Mouse (Mus musculus): Measurements from ENCODE around the gene Arsk. TPM values are rescaled to one million over a fixed set of nuclear protein-coding genes. Genes with fewer than 3 reads are reported as not detected.

The Arsk gene
- 5.8 and 6.5 TPM in 2 replicates for polyA plus RNA-seq (2015; fragmentation: Nextera tagmentation; extraction: Ambion mirVana)

DNA sequence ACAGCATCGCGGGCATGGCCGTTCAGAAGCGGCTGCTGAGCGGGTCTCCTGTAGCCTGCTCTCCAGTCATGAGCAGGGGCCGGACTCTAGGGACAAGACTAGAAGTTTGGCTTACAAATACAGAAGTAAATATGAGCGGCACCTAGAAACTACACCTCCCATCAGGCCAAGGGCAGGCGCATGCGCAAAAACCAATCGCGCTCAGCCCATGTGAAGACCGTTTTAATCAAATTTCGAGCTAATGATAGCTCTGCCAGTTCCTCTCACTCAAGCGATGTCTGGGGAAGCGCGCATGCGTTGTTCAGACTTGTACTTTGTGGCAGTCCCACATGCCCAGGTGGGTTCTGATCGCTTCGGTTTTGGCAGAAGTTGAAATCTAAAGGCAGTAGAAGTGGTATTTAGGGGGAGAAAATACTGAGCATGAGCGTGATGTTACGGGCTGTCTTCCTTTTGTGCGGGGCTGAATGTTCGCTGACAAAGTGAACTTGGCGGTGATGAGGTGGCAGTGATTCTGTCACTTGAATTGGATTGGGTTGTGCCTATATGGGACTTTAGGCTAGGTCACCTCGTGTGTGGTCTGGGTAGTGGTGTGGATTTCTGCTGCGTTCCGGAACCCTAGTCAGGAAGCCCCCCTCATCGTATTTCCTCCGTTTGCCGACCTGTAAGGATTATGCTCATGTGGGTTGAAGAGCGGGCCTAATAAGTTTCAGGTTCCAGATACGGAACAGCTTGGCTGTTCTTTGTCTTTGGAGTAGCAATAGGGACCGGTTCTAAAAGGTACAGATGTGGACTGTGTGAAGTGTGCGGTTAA is at the start of gene Arsk, which contains the start of gene Ttc37:
TSS of gene Arsk (minus strand) at position 168 of the 811 bp plus-strand sequence.
TSS of gene Ttc37 (plus strand) at position 242 of the 811 bp plus-strand sequence.

DNA sequence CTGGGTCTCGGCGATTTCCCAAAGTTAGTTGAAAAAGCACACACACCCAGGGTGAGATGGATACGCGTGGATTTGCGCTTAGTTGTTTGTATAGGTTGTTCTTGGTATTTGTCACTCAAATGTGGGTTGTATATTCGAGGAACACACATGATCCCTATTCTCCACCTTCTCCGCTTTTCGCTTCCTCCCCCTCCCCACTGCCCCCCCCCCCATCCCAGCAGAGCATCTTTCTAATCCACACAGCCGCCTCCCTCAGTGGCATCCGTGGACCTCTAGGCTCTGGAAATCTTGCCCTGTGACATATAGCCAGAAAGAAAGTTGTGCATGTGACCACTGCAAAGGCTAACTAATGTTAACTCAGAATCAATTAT is 41.6 kb downstream of the Arsk start, which contains the start of gene Gpr150:
TSS of gene Gpr150 (minus strand) at position 101 of the 371 bp plus-strand sequence.

DNA sequence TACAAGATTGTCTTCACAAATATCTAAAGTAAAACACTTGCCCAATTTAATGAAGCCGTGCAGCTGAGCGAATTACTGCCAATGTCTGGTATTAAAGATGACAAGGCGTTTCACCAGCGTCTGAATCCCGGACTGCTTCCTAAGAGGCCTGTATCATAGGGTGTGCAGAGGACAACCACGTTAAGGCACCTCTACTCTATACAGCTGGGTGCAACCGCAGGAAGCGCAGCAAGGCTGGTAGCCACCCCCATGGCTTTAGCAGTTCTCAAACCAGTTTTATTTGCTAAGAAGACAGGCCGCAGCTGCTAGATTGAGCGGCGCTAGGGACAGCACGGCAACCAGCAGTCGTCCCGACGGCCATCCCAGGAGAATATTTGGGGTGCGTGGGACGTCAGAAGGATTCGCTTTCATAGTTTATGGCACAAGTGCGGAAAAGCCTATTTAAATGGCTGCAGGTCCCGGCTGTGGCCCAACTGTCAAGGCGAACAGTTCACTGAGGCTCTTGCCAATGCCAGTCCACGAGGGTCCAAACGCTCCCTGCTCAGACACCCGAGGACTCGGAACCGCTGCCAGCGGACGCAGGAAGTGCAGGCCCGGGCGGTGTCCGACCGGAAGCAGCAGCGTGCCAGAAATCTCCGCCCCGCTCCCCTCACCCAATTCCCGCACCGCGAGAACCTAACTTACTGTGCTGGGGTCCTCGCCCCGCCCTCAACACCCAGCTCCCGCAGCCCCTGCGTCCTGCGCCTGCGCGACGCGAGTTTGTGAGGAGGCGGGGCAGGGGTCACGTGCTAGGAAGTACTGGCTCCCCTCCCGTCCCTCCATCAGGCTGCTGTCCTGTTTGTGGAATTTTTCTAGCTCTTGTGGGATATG is 80.3 kb downstream of the Arsk start, which contains the start of gene Rfesd:
TSS of gene Rfesd (minus strand) at position 746 of the 870 bp plus-strand sequence.

Other genes starting within 250 kb of the Arsk start
- gene Rhobtb3, start 154.7 kb downstream of the Arsk start, polyA plus RNA-seq (2015; fragmentation: Nextera tagmentation; extraction: Ambion mirVana) = 14.5 and 15.1 TPM in 2 replicates
- gene Spata9, start 131.5 kb downstream of the Arsk start, polyA plus RNA-seq (2015; fragmentation: Nextera tagmentation; extraction: Ambion mirVana) = 2.0 and 2.2 TPM in 2 replicates
- 21.0 and 26.3 TPM in 2 replicates for gene Rfesd, start 79.9 kb downstream of the Arsk start, polyA plus RNA-seq (2015; fragmentation: Nextera tagmentation; extraction: Ambion mirVana)
- gene Gpr150, start 41.7 kb downstream of the Arsk start, polyA plus RNA-seq (2015; fragmentation: Nextera tagmentation; extraction: Ambion mirVana) = 6.0 and 6.7 TPM in 2 replicates
- gene Ttc37, start 74 bp upstream of the Arsk start, polyA plus RNA-seq (2015; fragmentation: Nextera tagmentation; extraction: Ambion mirVana) = 7.3 and 7.7 TPM in 2 replicates
- gene Fam81b, start 206.4 kb upstream of the Arsk start, polyA plus RNA-seq (2015; fragmentation: Nextera tagmentation; extraction: Ambion mirVana) = 0.17 and 0.22 TPM in 2 replicates

Measured in neural tube, postnatal 0 days (tissue).